Mouse (Mus musculus) cerebellum, adult 2 months (tissue): ENCODE measurements around the gene Fam19a2.

ENCODE experiments used
- CTCF ChIP-seq: fragments of 200-500 bp; IDR thresholded peaks from 2 replicates; pipeline ENCODE4 v1.5.1; 2011; ENCODE audit warnings: low read depth, mild to moderate bottlenecking, control low read depth, low read length, moderate library complexity, borderline replicate concordance; ENCODE audit not compliant: insufficient read depth
- POLR2A ChIP-seq: fragments of 200-500 bp; IDR thresholded peaks from 2 replicates; pipeline ENCODE4 v1.6.1; 2011; ENCODE audit warnings: low read length, control low read depth, borderline replicate concordance; ENCODE audit not compliant: insufficient read depth

DNA sequence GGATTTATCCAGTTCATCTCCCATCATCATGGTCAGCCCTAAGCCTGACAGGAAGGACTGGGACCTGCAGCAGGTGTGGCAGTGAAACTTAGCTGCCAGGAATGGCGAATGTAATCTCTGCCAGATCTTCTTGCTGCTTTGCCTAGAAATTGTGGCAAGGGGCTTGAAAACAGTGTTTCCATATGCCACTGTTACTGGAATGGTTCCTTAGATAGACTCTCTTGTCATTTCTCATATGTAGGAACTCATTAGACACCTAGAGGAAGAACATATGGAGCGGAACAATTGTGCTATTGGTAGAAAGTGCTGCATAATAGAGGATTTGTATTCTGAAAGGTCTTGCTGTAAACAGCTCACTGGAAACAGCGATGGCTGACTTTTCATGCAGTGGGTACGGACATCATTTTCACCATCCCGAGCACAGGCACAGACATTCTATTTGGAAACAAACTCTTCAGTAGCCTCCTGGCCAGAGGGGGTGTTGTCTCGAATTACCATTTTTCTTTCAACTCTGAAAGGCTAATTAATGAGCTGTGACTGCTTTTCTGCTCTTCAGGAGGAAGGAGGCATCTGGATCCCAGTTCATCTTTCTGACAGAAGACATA is 488.0 kb downstream of the Fam19a2 start:
- no peak for TF ChIP-seq POLR2A
- no peak for TF ChIP-seq CTCF
